Mouse (Mus musculus) CH12.LX (cell line): ENCODE data around the gene Aire. TPM values are rescaled to one million over a fixed set of nuclear protein-coding genes. Genes with fewer than 3 reads are reported as not detected.
A peak's percentile ranks its signal among the peaks of the same experiment; 100 is the strongest.

Source experiments
- DNase-seq: peaks from one replicate; pipeline ENCODE4 v3.0.0-alpha.2; 2013; ENCODE audit errors: extremely low read depth
- H3K27ac ChIP-seq: 2 replicates; pipeline ENCODE4 v1.5.1; 2012; ENCODE audit warnings: low read depth, mild to moderate bottlenecking, control low read depth, moderate library complexity; ENCODE audit not compliant: insufficient read depth
- H3K27me3 ChIP-seq: replicated peaks from 2 replicates; pipeline ENCODE3; 2012; ENCODE audit warnings: inconsistent platforms
- H3K36me3 ChIP-seq, 2 experiments: replicated peaks in 1 of 2; 2 replicates each; pipeline versions ENCODE3 to v1.6.1; 2012; ENCODE audit warnings: inconsistent platforms in 1 of 2, low read length in 1 of 2, mild to moderate bottlenecking in 1 of 2, mixed read lengths in 1 of 2, moderate library complexity in 1 of 2; ENCODE audit not compliant: control insufficient read depth in 1 of 2, insufficient read depth in 1 of 2
- H3K4me1 ChIP-seq, 2 experiments: 2 replicates each; pipeline ENCODE4 v1.6.1; 2012; ENCODE audit warnings: inconsistent platforms in 1 of 2, moderate library complexity in 1 of 2; ENCODE audit not compliant: insufficient read depth in 2 of 2, control insufficient read depth in 1 of 2
- H3K4me2 ChIP-seq: 2 replicates; pipeline ENCODE4 v1.6.1; 2012; ENCODE audit warnings: low read depth, mild to moderate bottlenecking, control low read depth; ENCODE audit not compliant: poor library complexity, insufficient read depth, severe bottlenecking
- H3K4me3 ChIP-seq, 3 experiments: fragments of 150-350 bp in 1 of 3; sonication (generic) in 1 of 3; replicated peaks in 1 of 3; 2 replicates each; pipeline versions ENCODE3 to v1.5.1; 2011 to 2012; ENCODE audit warnings: low read depth in 2 of 3, low read length in 2 of 3, mild to moderate bottlenecking in 2 of 3, moderate library complexity in 2 of 3, control low read depth in 1 of 3, improper control_type of control experiment in 1 of 3, inconsistent platforms in 1 of 3, mixed read lengths in 1 of 3; ENCODE audit not compliant: poor library complexity in 1 of 3
- H3K79me2 ChIP-seq: replicated peaks from 2 replicates; pipeline ENCODE4 v1.6.1; 2012; ENCODE audit warnings: mild to moderate bottlenecking, moderate library complexity; ENCODE audit not compliant: control insufficient read depth, poor library complexity, insufficient read depth, severe bottlenecking; ENCODE audit errors: extremely low read depth
- H3K9ac ChIP-seq: 2 replicates; pipeline ENCODE4 v1.6.1; 2012; ENCODE audit warnings: low read depth, mild to moderate bottlenecking, control low read depth, moderate library complexity; ENCODE audit not compliant: insufficient read depth
- H3K9me3 ChIP-seq: replicated peaks from 2 replicates; pipeline ENCODE3; 2012; ENCODE audit warnings: low read length, inconsistent platforms, mixed read lengths
- BHLHE40 ChIP-seq: IDR thresholded peaks from 2 replicates; pipeline ENCODE4 v1.6.1; 2011; ENCODE audit warnings: mild to moderate bottlenecking, low read depth, low read length, improper control_type of control experiment
- CHD2 ChIP-seq: IDR thresholded peaks from 2 replicates; pipeline ENCODE4 v1.6.1; 2011; ENCODE audit warnings: low read length, improper control_type of control experiment
- ELF1 ChIP-seq: IDR thresholded peaks from 2 replicates; pipeline ENCODE4 v1.6.1; 2014; ENCODE audit warnings: low read depth, mild to moderate bottlenecking, inconsistent platforms, low read length, improper control_type of control experiment
- EP300 ChIP-seq: IDR thresholded peaks from 2 replicates; pipeline ENCODE4 v1.6.1; 2011; ENCODE audit warnings: low read length, improper control_type of control experiment
- ETS1 ChIP-seq: conservative IDR thresholded peaks from 2 replicates; pipeline ENCODE4 v1.6.1; 2012; ENCODE audit warnings: low read depth, mild to moderate bottlenecking, inconsistent platforms, low read length, improper control_type of control experiment, moderate library complexity
- GABPA ChIP-seq: IDR thresholded peaks from 2 replicates; pipeline ENCODE4 v1.6.1; 2012; ENCODE audit warnings: low read depth, low read length, improper control_type of control experiment, inconsistent platforms; ENCODE audit not compliant: insufficient replicate concordance
- HCFC1 ChIP-seq: IDR thresholded peaks from 2 replicates; pipeline ENCODE4 v1.6.1; 2012; ENCODE audit warnings: low read depth, mild to moderate bottlenecking, inconsistent platforms, low read length, improper control_type of control experiment
- IRF4 ChIP-seq: IDR thresholded peaks from 2 replicates; pipeline ENCODE4 v1.6.1; 2014; ENCODE audit warnings: low read depth, mild to moderate bottlenecking, inconsistent platforms, low read length, improper control_type of control experiment
- JUN ChIP-seq: IDR thresholded peaks from 2 replicates; pipeline ENCODE4 v1.6.1; 2011; ENCODE audit warnings: low read depth, mild to moderate bottlenecking, low read length, improper control_type of control experiment, moderate library complexity; ENCODE audit not compliant: insufficient read depth
- JUND ChIP-seq: conservative IDR thresholded peaks from 2 replicates; pipeline ENCODE4 v1.6.1; 2011; ENCODE audit warnings: low read depth, low read length, improper control_type of control experiment
- KAT2A ChIP-seq: IDR thresholded peaks from 2 replicates; pipeline ENCODE4 v1.6.1; 2012; ENCODE audit warnings: low read length, improper control_type of control experiment, inconsistent platforms; ENCODE audit not compliant: insufficient replicate concordance
- MAFK ChIP-seq: IDR thresholded peaks from 2 replicates; pipeline ENCODE4 v1.6.1; 2011; ENCODE audit warnings: low read length, improper control_type of control experiment; ENCODE audit not compliant: insufficient replicate concordance
- MAX ChIP-seq: IDR thresholded peaks from 2 replicates; pipeline ENCODE4 v1.6.1; 2011; ENCODE audit warnings: low read length, improper control_type of control experiment
- MAZ ChIP-seq: IDR thresholded peaks from 2 replicates; pipeline ENCODE4 v1.6.1; 2012; ENCODE audit warnings: low read depth, mild to moderate bottlenecking, inconsistent platforms, low read length, improper control_type of control experiment, moderate library complexity
- MEF2A ChIP-seq: IDR thresholded peaks from 2 replicates; pipeline ENCODE4 v1.6.1; 2014; ENCODE audit warnings: low read depth, mild to moderate bottlenecking, inconsistent platforms, low read length, improper control_type of control experiment, borderline replicate concordance
- MXI1 ChIP-seq: IDR thresholded peaks from 2 replicates; pipeline ENCODE4 v1.6.1; 2011; ENCODE audit warnings: mild to moderate bottlenecking, low read depth, low read length, improper control_type of control experiment
- MYC ChIP-seq: IDR thresholded peaks from 2 replicates; pipeline ENCODE4 v1.6.1; 2011; ENCODE audit warnings: low read depth, mild to moderate bottlenecking, improper control_type of control experiment, low read length
- NELFE ChIP-seq: IDR thresholded peaks from 2 replicates; pipeline ENCODE4 v1.6.1; 2011; ENCODE audit warnings: low read depth, low read length, improper control_type of control experiment
- NRF1 ChIP-seq: IDR thresholded peaks from 2 replicates; pipeline ENCODE4 v1.6.1; 2014; ENCODE audit warnings: low read depth, mild to moderate bottlenecking, inconsistent platforms, low read length, improper control_type of control experiment, moderate library complexity
- PAX5 ChIP-seq: IDR thresholded peaks from 2 replicates; pipeline ENCODE4 v1.6.1; 2012; ENCODE audit warnings: low read length, inconsistent platforms, mixed read lengths
- POLR2AphosphoS2 ChIP-seq: IDR thresholded peaks from 2 replicates; pipeline ENCODE4 v1.6.1; 2011; ENCODE audit warnings: low read depth, low read length, improper control_type of control experiment
- RAD21 ChIP-seq: IDR thresholded peaks from 2 replicates; pipeline ENCODE4 v1.6.1; 2011; ENCODE audit warnings: low read depth, mild to moderate bottlenecking, low read length, improper control_type of control experiment, moderate library complexity
- RCOR1 ChIP-seq: conservative IDR thresholded peaks from 2 replicates; pipeline ENCODE4 v1.6.1; 2012; ENCODE audit warnings: low read depth, mild to moderate bottlenecking, inconsistent platforms, low read length, improper control_type of control experiment
- SIN3A ChIP-seq: IDR thresholded peaks from 2 replicates; pipeline ENCODE4 v1.6.1; 2012; ENCODE audit warnings: low read length, improper control_type of control experiment, inconsistent platforms
- SMC3 ChIP-seq: IDR thresholded peaks from 2 replicates; pipeline ENCODE4 v1.6.1; 2011; ENCODE audit warnings: low read depth, low read length, improper control_type of control experiment
- TBP ChIP-seq: conservative IDR thresholded peaks from 2 replicates; pipeline ENCODE4 v1.6.1; 2011; ENCODE audit warnings: low read depth, low read length, improper control_type of control experiment
- UBTF ChIP-seq: IDR thresholded peaks from 2 replicates; pipeline ENCODE4 v1.6.1; 2012; ENCODE audit warnings: low read depth, mild to moderate bottlenecking, inconsistent platforms, low read length, improper control_type of control experiment, moderate library complexity
- USF1 ChIP-seq: IDR thresholded peaks from 2 replicates; pipeline ENCODE4 v1.6.1; 2014; ENCODE audit warnings: low read depth, mild to moderate bottlenecking, inconsistent platforms, low read length, improper control_type of control experiment
- USF2 ChIP-seq: conservative IDR thresholded peaks from 2 replicates; pipeline ENCODE4 v1.6.1; 2011; ENCODE audit warnings: low read depth, low read length, improper control_type of control experiment
- ZKSCAN1 ChIP-seq: IDR thresholded peaks from 2 replicates; pipeline ENCODE4 v1.6.1; 2012; ENCODE audit warnings: low read depth, inconsistent platforms, low read length, improper control_type of control experiment, borderline replicate concordance
- ZMIZ1 ChIP-seq: IDR thresholded peaks from 2 replicates; pipeline ENCODE4 v1.6.1; 2012; ENCODE audit warnings: low read depth, mild to moderate bottlenecking, inconsistent platforms, low read length, improper control_type of control experiment
- ZNF384 ChIP-seq: IDR thresholded peaks from 2 replicates; pipeline ENCODE4 v1.6.1; 2012; ENCODE audit warnings: low read depth, low read length, improper control_type of control experiment, inconsistent platforms
- dilution Hi-C: fragments of 300-500 bp; cut with MboI; formaldehyde crosslinking; loops from 2 replicates; pipeline ENCODE4 v1.14.3; 2020; ENCODE audit warnings: low sequenced_read_pairs; ENCODE audit not compliant: extremely low pct_unique_long_range_greater_than_20kb, extremely low pct_ligation_motif_present
- in situ Hi-C: fragments of 300-500 bp; cut with MboI; formaldehyde crosslinking; loops from 3 replicates; pipeline ENCODE4 v1.14.3; 2019; ENCODE audit warnings: low sequenced_read_pairs, low pct_ligation_motif_present, low pct_unique_long_range_greater_than_20kb, mixed read lengths
- polyA plus RNA-seq: library from polyadenylated mRNA; unstranded; fragments of >175 nt; gene quantifications from 2 replicates; pipeline ENCODE4 v1.2.1, GENCODE M21; 2012; ENCODE audit warnings: low read depth; ENCODE audit not compliant: insufficient read length
- total RNA-seq, 2 experiments: library from RNA; depleted of rRNA; stranded (reverse); fragments of 300-350 nt in 1 of 2; fragments of >200 nt in 1 of 2; gene quantifications; 2 replicates each; pipeline ENCODE4 v1.2.3; 2012 to 2014

Aire gene
- total and polyA plus RNA-seq, 3 experiments, result 0.16 to 0.17 TPM; not detected in 1

DNA sequence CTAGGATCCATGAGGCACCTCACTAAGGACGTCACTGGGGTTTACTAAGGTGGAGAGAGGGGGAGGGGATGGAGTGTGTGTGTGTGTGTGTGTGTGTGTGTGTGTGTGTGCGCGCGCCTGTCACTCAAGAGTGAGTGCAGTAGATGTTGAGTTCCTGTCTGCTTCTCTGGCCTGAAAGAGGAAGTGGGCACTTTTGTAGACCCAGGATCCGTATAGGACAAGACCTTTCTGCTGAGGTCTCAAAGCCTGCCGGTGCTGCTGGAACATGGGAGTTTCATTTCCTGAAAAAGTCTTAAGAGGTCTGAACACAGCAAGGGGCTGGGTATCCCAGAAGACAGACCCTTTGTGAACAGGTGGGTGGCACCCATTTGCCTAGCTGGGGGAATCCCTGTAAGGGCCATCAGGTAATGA is 43.7 kb upstream of the Aire start (continued):
- TF ChIP-seq USF1 (no peak), NELFE (peak; percentile 34; the same call in 1 of the 2 replicates), MAX (peak; percentile 75), UBTF (no peak), EP300 (peak; percentile 99), ELF1 (peak; percentile 84)

DNA sequence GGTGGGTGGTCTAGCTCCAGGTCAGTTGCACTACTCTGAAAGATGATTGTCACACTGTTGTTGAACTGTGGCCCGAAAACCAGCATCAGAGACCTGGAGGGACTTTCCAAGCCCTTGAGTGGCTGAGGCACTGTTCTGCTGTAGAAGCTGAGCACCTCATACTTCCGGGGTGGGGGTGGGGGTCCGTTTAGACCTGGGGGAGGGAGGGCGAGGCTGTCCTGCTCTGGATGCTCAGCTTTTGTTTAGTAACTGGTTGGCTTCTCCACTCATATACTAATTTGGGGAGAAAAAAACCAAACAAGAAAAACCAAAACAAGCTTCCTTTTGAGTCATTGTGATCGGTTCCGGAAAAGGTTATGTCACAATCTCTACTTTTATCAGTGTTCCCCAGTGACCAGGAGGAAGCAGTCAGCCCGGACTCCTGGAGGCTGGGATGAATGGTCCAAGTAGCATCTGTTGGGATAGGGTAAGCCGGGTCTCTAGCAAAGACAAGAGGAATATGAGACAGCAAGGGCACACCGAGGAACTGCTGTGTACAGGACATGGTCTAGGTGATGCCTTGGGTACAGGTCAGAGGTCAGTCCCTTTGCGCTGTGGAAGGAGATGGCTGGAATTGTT is 43.1 kb upstream of the Aire start:
- in situ Hi-C loops (no loop called here), dilution Hi-C loops (no loop called here)
- H3K9ac ChIP-seq, result no peak overlapping the region
- H3K79me2 ChIP-seq, result no peaks in the 10 kb centered on the region
- H3K9me3 ChIP-seq, result peaks cover 4% of the 10 kb centered on the region
- DNase-seq, result peak; percentile 83
- H3K4me1 ChIP-seq, result peaks cover 24 to 52% of the 10 kb centered on the region in 2 experiments
- H3K27me3 ChIP-seq, result peaks cover 34% of the 10 kb centered on the region
- no peaks in the 10 kb centered on the region for H3K36me3 ChIP-seq
- TF ChIP-seq NRF1 (no peak), CHD2 (peak; percentile 87), MAX (no peak), ZKSCAN1 (no peak), UBTF (no peak), SIN3A (no peak), SMC3 (no peak), ELF1 (peak; percentile 87), EP300 (peak; percentile 71; the same call in 1 of the 2 replicates), GABPA (no peak), JUN (peak; percentile 74), HCFC1 (no peak), USF1 (no peak), MAFK (peak; percentile 75), ZNF384 (peak; percentile 79), ETS1 (peak; percentile 84), USF2 (no peak), MEF2A (peak; percentile 77; the same call in 1 of the 2 replicates), RAD21 (no peak), KAT2A (no peak), MAZ (0 out of 2 replicates have a peak, but pooled peaks have one; percentile 14), RCOR1 (no peak; the same call in 1 of the 2 replicates), ZMIZ1 (no peak), PAX5 (no peak), IRF4 (peak; percentile 92), TBP (no peak), MXI1 (no peak), POLR2AphosphoS2 (no peak), JUND (peak; percentile 75), BHLHE40 (peak; percentile 74), MYC (no peak)
- H3K27ac ChIP-seq, result peak overlapping the region; percentile 90
- H3K4me3 ChIP-seq, result peak overlapping the region in 2 of 3 experiments; percentile 19 to 25
- H3K4me2 ChIP-seq, result peak overlapping the region; percentile 83
